Mouse (Mus musculus): ENCODE measurements around the gene Mettl6. TPM values are rescaled to one million over a fixed set of nuclear protein-coding genes. Genes with fewer than 3 reads are reported as not detected.

Gene Mettl6
- total RNA-seq (2017) = 66.3 and 72.4 TPM in 2 replicates

GRCm38 (mm10) chr14:31494975-31495455 is at the start of gene Mettl6:
TSS of gene Mettl6 (minus strand) at chr14:31495040.
- peak; percentile 76 for ATAC-seq (replicated peaks; ENCODE audit: low read depth, poor library complexity, severe bottlenecking)

DNA sequence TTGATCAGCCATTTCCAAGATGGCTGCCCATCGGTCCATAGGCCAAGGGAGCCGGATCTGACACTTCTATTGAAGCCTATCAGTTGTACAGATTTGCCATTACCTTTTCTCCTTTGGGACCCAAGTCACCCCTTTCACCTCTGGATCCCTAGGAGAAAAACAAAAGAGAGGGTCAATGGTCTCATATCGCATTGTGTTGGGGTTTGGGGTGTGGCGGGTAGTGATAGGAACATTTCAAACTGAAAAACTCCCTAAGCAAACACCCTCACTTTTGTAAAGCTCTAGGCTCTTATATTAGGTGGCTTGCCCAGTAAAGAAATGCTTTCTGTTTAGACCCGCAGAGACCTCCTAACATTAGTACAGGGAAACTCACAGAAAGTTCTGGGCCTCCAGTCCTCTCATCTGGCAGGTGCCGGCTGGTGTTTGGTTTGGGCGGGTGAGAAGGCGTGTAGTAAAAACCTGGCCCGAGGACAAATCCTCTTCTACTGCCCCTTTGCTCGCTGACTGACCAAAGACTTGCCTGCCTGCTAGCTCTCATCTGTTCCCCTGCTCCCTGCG is 49.1 kb upstream of the Mettl6 start:
- no peak for ATAC-seq (replicated peaks; ENCODE audit: low read depth, poor library complexity, severe bottlenecking)

DNA sequence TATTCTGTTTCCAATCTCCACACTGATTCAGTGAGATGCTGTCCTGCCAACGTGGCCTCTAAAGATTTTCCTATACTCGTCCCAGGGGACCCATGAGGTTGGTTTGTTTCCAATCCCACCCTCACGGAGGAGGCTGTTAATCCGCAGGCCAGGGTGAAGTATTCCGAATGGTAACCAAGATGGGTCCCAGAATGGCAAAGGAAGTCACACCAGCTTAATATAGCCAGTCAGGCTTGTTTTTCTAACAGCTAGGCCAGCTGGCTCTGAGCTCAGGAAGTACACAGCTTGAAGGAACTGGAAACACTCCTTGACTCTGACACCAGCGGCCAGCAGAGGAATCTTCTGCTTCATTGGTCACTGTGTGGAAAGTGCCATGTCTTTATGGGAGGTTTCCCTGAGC is 42.5 kb upstream of the Mettl6 start:
- ATAC-seq (replicated peaks; ENCODE audit: low read depth, poor library complexity, severe bottlenecking) = no peak; the same call in 1 of the 2 replicates

DNA sequence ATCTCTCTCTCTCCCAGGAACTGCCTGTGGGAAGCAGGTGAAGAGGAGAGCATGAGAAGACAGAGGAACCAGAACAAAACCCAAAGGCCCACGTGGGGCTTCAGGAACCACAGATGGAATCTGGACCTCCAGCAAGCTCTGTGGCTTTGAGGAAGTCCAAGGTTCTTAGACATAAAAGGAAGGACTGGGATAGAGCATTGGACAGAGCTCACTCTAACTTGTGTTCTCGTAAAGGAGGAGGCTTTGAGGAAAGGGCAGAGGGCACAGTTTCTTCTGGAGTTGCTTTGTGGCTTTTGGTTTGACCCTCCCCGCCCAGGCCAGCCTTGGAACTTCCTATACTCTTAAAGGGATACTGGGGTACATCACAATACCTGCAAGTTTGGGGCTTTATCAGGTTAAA is 37.8 kb upstream of the Mettl6 start:
- ATAC-seq (replicated peaks; ENCODE audit: low read depth, poor library complexity, severe bottlenecking) = 0 out of 2 replicates have a peak, but pooled peaks have one; percentile 26

- ATAC-seq (replicated peaks; ENCODE audit: low read depth, poor library complexity, severe bottlenecking) = peak; percentile 94
Measured at GRCm38 (mm10) chr14:31531506-31532148, 36.8 kb upstream of the Mettl6 start.

- ATAC-seq (replicated peaks; ENCODE audit: low read depth, poor library complexity, severe bottlenecking) = no peak
Measured at GRCm38 (mm10) chr14:31530847-31531246, 36.0 kb upstream of the Mettl6 start.

GRCm38 (mm10) chr14:31525040-31525810 is 30.4 kb upstream of the Mettl6 start:
- ATAC-seq (replicated peaks; ENCODE audit: low read depth, poor library complexity, severe bottlenecking) = peak; percentile 36; the same call in 1 of the 2 replicates

GRCm38 (mm10) chr14:31521318-31521717 is 26.5 kb upstream of the Mettl6 start:
- ATAC-seq (replicated peaks; ENCODE audit: low read depth, poor library complexity, severe bottlenecking) = no peak

GRCm38 (mm10) chr14:31519165-31519564 is 24.3 kb upstream of the Mettl6 start:
- ATAC-seq (replicated peaks; ENCODE audit: low read depth, poor library complexity, severe bottlenecking) = peak; percentile 54; the same call in 1 of the 2 replicates

- no peak for ATAC-seq (replicated peaks; ENCODE audit: low read depth, poor library complexity, severe bottlenecking)
Measured at GRCm38 (mm10) chr14:31515895-31516294, 21.1 kb upstream of the Mettl6 start.

DNA sequence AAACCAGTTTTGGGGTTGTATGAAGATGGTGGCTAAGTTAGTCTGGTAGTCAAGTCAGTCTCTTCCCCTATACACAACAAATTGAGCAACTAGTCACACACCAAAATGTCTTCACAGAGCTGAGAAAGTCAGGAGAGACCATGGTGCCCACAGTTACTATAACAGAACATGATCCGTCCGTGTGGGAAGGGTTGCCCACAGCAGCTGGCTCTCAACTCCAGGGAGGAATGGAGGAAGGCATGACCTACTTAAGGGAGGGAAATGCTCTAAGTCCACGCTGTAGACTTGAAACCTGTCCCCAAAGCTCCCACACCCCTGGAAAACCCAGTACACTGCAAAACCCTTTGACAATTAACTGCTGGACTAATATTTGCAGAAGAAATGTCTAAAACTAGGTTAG is 15.5 kb upstream of the Mettl6 start:
- ATAC-seq (replicated peaks; ENCODE audit: low read depth, poor library complexity, severe bottlenecking) = no peak

DNA sequence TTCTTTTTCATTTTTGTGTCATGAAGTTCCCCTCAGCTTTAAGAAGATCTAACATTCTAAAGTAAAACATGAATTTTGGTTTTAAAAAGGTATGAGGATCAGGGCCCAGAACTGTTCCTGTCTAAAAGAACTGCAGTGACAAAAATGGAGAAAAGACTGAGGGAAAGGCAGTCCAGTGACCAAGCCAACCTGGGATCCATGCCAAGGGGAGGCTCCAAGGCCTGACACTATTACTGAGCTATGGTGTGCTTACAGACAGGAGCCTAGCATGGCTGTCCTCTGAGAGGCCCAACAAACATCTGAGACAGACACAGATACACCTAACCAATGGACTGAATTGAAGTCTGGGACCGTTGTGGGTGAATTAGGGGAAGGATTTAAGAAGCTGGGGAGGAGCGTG is 15.1 kb upstream of the Mettl6 start:
- ATAC-seq (replicated peaks; ENCODE audit: low read depth, poor library complexity, severe bottlenecking) = no peak

DNA sequence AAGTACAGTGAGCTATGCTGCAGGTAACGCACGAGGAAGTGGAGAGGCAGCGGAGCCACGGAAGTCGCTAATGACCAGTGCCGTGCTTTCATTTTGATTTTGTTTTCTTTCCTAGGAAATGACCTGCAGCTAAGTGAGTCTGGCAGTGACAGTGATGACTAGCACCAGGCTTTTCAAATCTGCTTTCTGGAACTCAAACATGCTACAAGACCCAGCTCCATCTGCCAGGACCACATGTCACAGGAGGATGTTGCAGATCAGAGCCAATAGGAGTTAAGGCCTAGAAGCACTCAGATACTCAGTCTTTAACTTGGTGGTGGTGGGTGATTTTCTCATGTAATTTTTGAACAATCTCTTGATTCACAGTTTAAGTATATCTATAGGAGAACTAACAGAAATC is 11.6 kb upstream of the Mettl6 start:
- no peak for ATAC-seq (replicated peaks; ENCODE audit: low read depth, poor library complexity, severe bottlenecking)

DNA sequence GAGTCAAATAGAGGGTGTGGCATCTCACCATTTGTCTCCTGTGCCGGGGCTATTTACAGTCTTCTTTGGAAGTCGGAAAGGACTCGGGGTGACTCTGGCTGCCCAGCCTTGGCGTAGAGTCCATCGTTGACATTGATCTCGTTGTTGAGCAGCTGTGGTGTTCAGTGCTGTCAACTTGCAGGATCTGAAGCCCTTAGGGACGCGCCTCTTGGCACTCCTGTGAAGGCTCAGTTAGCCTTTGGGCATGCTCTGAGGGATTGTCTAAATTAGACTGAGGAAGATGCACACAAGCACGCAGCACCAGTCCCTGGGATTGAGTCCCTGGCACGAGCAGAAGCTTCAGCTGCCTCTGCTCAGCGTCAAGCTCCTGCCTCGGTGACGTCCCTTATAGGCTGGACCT is 8.6 kb upstream of the Mettl6 start:
- no peak for ATAC-seq (replicated peaks; ENCODE audit: low read depth, poor library complexity, severe bottlenecking)

- no peak for ATAC-seq (replicated peaks; ENCODE audit: low read depth, poor library complexity, severe bottlenecking)
Measured at GRCm38 (mm10) chr14:31499526-31499925, 4.7 kb upstream of the Mettl6 start.

- ATAC-seq (replicated peaks; ENCODE audit: low read depth, poor library complexity, severe bottlenecking) = peak; percentile 72
Measured at GRCm38 (mm10) chr14:31496241-31496646, 1.4 kb upstream of the Mettl6 start.

- no peak for ATAC-seq (replicated peaks; ENCODE audit: low read depth, poor library complexity, severe bottlenecking)
Measured at GRCm38 (mm10) chr14:31495538-31495937, 698 bp upstream of the Mettl6 start.

DNA sequence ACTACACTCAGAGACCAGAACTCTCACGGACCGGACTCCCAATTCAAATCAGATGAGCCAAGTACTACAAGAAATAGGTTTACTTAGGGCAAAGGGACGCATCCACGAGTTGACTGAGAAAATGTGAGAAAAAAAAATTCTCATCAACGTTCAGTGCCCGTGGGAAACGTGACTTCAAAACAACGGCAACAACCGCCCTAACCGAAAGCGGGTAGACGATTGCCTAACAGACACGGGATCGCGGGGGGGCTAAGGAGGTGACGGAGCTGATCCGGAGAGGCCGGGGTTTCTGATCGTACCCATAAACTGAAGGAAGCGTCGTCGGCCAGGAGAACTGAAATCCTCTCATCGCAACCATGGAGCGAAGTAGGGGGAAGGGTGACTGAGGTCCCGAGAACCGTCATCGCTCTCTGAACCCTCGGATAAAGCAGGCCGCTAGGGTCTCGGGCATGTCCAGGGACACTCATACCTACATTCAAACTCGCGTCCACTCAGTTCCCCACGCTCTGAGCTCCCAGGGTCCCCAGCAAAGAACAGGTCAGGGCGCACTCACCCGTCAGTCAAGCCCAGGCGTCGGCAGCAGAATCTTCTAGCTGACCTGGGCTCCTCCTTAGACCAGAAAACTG is 378 bp downstream of the Mettl6 start, which contains the start of gene Eaf1:
Eaf1 (plus strand) TSS at position 51 of the 626 bp plus-strand sequence.
- ATAC-seq (replicated peaks; ENCODE audit: low read depth, poor library complexity, severe bottlenecking) = peak; percentile 51

- ATAC-seq (replicated peaks; ENCODE audit: low read depth, poor library complexity, severe bottlenecking) = no peak
Measured at GRCm38 (mm10) chr14:31493901-31494300, 939 bp downstream of the Mettl6 start.

- ATAC-seq (replicated peaks; ENCODE audit: low read depth, poor library complexity, severe bottlenecking) = no peak
Measured at GRCm38 (mm10) chr14:31488055-31488454, 6.8 kb downstream of the Mettl6 start.

Data from common myeloid progenitor, adult 5-6 weeks (primary cell).